Mouse (Mus musculus) liver, postnatal 0 days (tissue): ENCODE results near the gene Irf4. TPM values are rescaled to one million over a fixed set of nuclear protein-coding genes. Genes with fewer than 3 reads are reported as not detected.

ENCODE experiments used
- ATAC-seq: fragments of 200-750 bp; cut with Nextera tagmentation; 2 replicates; pipeline ENCODE4 v1.8.0; 2017; ENCODE audit warnings: mild to moderate bottlenecking, moderate library complexity
- DNase-seq: peaks from one replicate; pipeline ENCODE4 v3.0.0-alpha.2; 2016
- H3K27ac ChIP-seq: fragments of 300-500 bp; sonication (generic); 2 replicates; pipeline ENCODE4 v1.5.1; 2014; ENCODE audit warnings: antibody characterized with exemption, moderate library complexity, mild to moderate bottlenecking, low read depth
- H3K27me3 ChIP-seq: fragments of 300-500 bp; sonication (generic); 2 replicates; pipeline ENCODE4 v1.6.1; 2014; ENCODE audit warnings: low read length, control low read depth, mixed read lengths; ENCODE audit not compliant: insufficient read depth
- H3K36me3 ChIP-seq: fragments of 300-500 bp; sonication (generic); replicated peaks from 2 replicates; pipeline ENCODE4 v1.6.1; 2014; ENCODE audit warnings: mild to moderate bottlenecking, control low read depth, low read length, moderate library complexity, mixed read lengths; ENCODE audit not compliant: insufficient read depth
- H3K4me1 ChIP-seq: fragments of 300-500 bp; sonication (generic); 2 replicates; pipeline ENCODE4 v1.6.1; 2014; ENCODE audit warnings: antibody characterized with exemption, mild to moderate bottlenecking, control low read depth; ENCODE audit not compliant: insufficient read depth
- H3K4me2 ChIP-seq: fragments of 300-500 bp; sonication (generic); 2 replicates; pipeline ENCODE4 v1.6.1; 2014; ENCODE audit warnings: low read depth, mild to moderate bottlenecking, low read length, moderate library complexity, mixed read lengths
- H3K4me3 ChIP-seq: fragments of 300-500 bp; sonication (generic); 2 replicates; pipeline ENCODE4 v1.5.1; 2014; ENCODE audit warnings: low read depth, low read length
- H3K9ac ChIP-seq: fragments of 300-500 bp; sonication (generic); replicated peaks from 2 replicates; pipeline ENCODE4 v1.6.1; 2014; ENCODE audit warnings: mild to moderate bottlenecking, moderate library complexity
- H3K9me3 ChIP-seq: fragments of 300-500 bp; sonication (generic); 2 replicates; pipeline ENCODE4 v1.6.1; 2016; ENCODE audit warnings: mild to moderate bottlenecking, control low read depth, low read length, mixed read lengths
- CTCF ChIP-seq: sonication (generic); IDR thresholded peaks from 2 replicates; pipeline ENCODE4 v1.5.1; 2016; ENCODE audit warnings: antibody characterized with exemption, low read depth
- EP300 ChIP-seq: IDR thresholded peaks from 2 replicates; pipeline ENCODE4 v1.6.1; 2016; ENCODE audit warnings: antibody characterized with exemption, low read depth, mild to moderate bottlenecking
- WGBS: fragments of 180-500 bp; shearing (Covaris S2); extraction: QIAGEN DNeasy Blood & Tissue Kit; methylation state at CpG from one replicate; pipeline ENCODE4 v1.1.7; 2014; ENCODE audit not compliant: insufficient replicate concordance; 5-methylcytosine and 5-hydroxymethylcytosine counted together
- polyA plus RNA-seq: library from polyadenylated mRNA; unstranded; fragments of >200 nt; fragmentation: Nextera tagmentation; extraction: Ambion mirVana; gene quantifications from 2 replicates; pipeline ENCODE4 v1.2.1, GENCODE M21; 2015

The Irf4 gene
- 0.95 and 1.1 TPM in 2 replicates for polyA plus RNA-seq

GRCm38 (mm10) chr13:30749021-30749556 lies at the start of gene Irf4:
Irf4 (plus strand) TSS chr13:30749226.
- Histone ChIP-seq H3K4me1 (peaks cover 4% of the 10 kb centered on the region), H3K27ac (no peak within 1 kb of the TSS; the same call in 1 of the 2 replicates), H3K9ac (peak within 1 kb of the TSS; percentile 46), H3K36me3 (no peaks in the 10 kb centered on the region), H3K4me3 (peak within 1 kb of the TSS; percentile 42), H3K4me2 (peak within 1 kb of the TSS; percentile 67), H3K9me3 (no peaks in the 10 kb centered on the region), H3K27me3 (peaks cover 35% of the 10 kb centered on the region)
- no peak for TF ChIP-seq CTCF
- ATAC-seq (peak; percentile 66), DNase-seq (peak; percentile 70)
- 3% methylated on average over 21 of the region's 21 CpGs for WGBS

GRCm38 (mm10) chr13:30702695-30703094 lies 46.3 kb upstream of the Irf4 start:
- ATAC-seq (no peak), DNase-seq (no peak)
- Histone ChIP-seq H3K9ac (no peak overlapping the region), H3K27me3 (no peaks in the 10 kb centered on the region), H3K4me3 (no peak overlapping the region), H3K27ac (no peak overlapping the region), H3K36me3 (peaks cover 4% of the 10 kb centered on the region; the same call in 1 of the 2 replicates), H3K4me2 (no peak overlapping the region), H3K4me1 (no peaks in the 10 kb centered on the region), H3K9me3 (no peaks in the 10 kb centered on the region)
- 73% methylated on average over 5 of the region's 5 CpGs for WGBS
- no peak for TF ChIP-seq CTCF
- no peak for TF ChIP-seq EP300

DNA sequence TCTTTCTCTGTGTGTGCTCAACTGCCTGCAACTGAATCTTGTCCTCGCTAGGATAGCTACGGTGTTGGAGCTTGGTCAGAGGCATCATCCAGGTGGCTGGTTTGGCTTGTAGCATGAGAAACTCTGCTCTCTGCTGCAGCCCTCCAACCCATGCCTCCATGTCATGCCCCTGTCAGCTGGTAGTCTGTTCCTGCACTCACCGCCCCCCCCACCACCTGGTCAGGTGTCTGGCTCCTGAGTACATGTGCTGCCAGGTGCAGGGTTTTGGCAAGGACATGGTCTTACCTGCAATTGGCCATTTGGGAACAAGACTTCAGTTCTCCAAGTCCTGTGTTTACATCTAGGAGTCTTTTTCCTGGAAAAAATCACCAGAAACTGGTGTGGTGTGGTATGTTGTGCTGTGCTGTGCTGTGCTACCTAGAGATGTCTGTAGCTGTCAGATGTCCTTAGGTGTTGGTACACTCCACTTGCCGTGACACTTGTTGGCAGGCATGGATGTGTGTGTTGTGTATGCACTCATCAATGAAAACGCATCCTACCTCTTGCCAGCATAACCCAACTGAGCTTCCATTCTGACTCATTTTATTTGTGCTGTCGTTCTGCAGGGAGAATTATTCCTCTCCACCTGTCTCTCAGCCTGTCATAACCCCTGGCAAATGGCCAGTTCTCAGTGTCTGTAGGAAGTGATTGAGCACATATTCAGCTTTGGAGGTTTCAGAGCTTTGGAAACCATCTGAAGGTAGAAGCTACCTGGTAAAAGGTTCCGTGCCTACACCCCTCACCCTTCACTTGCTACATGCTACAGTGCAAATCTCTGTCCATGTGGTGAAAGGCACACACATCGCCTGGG lies 44.6 kb upstream of the Irf4 start:
- no peak for TF ChIP-seq EP300
- TF ChIP-seq CTCF = no peak
- no peak overlapping the region for H3K4me2 ChIP-seq
- ATAC-seq (no peak), DNase-seq (no peak)
- no peak overlapping the region for H3K9ac ChIP-seq
- no peak overlapping the region for H3K27ac ChIP-seq
- H3K27me3 ChIP-seq = no peaks in the 10 kb centered on the region
- no peaks in the 10 kb centered on the region for H3K4me1 ChIP-seq
- no peaks in the 10 kb centered on the region for H3K9me3 ChIP-seq
- WGBS = 74% methylated on average over 8 of the region's 8 CpGs
- H3K36me3 ChIP-seq = 0 out of 2 replicates have a peak, but pooled peaks cover 4% of the 10 kb centered on the region
- H3K4me3 ChIP-seq = no peak overlapping the region

- peaks cover 4% of the 10 kb centered on the region; the same call in 1 of the 2 replicates for H3K36me3 ChIP-seq
- 71% methylated on average over 2 of the region's 2 CpGs for WGBS
- TF ChIP-seq CTCF (no peak), EP300 (no peak)
- H3K27me3 ChIP-seq = no peaks in the 10 kb centered on the region
- H3K9ac ChIP-seq = no peak overlapping the region
- H3K4me3 ChIP-seq = no peak overlapping the region
- no peak overlapping the region for H3K27ac ChIP-seq
- ATAC-seq (no peak), DNase-seq (no peak)
- no peaks in the 10 kb centered on the region for H3K9me3 ChIP-seq
- H3K4me1 ChIP-seq = no peaks in the 10 kb centered on the region
- no peak overlapping the region for H3K4me2 ChIP-seq
Observed at GRCm38 (mm10) chr13:30711066-30711465, 38.0 kb upstream of the Irf4 start.

- H3K27ac ChIP-seq = no peak overlapping the region
- no peak overlapping the region for H3K9ac ChIP-seq
- no peaks in the 10 kb centered on the region for H3K27me3 ChIP-seq
- no peak overlapping the region for H3K4me2 ChIP-seq
- no peaks in the 10 kb centered on the region for H3K4me1 ChIP-seq
- 77% methylated on average over 3 of the region's 3 CpGs for WGBS
- no peak for ATAC-seq
- H3K9me3 ChIP-seq = no peaks in the 10 kb centered on the region
- no peak for DNase-seq
- TF ChIP-seq EP300 (no peak), CTCF (no peak)
- no peak overlapping the region for H3K4me3 ChIP-seq
- H3K36me3 ChIP-seq = peaks cover 4% of the 10 kb centered on the region; the same call in 1 of the 2 replicates
Observed at GRCm38 (mm10) chr13:30711711-30712110, 37.3 kb upstream of the Irf4 start.

GRCm38 (mm10) chr13:30712280-30712679 lies 36.7 kb upstream of the Irf4 start:
- H3K4me2 ChIP-seq = no peak overlapping the region
- no peaks in the 10 kb centered on the region for H3K27me3 ChIP-seq
- no peak for TF ChIP-seq CTCF
- TF ChIP-seq EP300 = no peak
- no peaks in the 10 kb centered on the region for H3K4me1 ChIP-seq
- 74% methylated on average over 6 of the region's 6 CpGs for WGBS
- ATAC-seq (no peak), DNase-seq (no peak)
- H3K4me3 ChIP-seq = no peak overlapping the region
- H3K9ac ChIP-seq = no peak overlapping the region
- no peak overlapping the region for H3K27ac ChIP-seq
- H3K9me3 ChIP-seq = no peaks in the 10 kb centered on the region
- peaks cover 4% of the 10 kb centered on the region; the same call in 1 of the 2 replicates for H3K36me3 ChIP-seq
